Mouse (Mus musculus) heart, postnatal 10 days (tissue): ENCODE measurements at regions not wholly inside any gene's neighbourhood (a gene's known extent, or its start where the extent isn't known, plus 50 kb on each side); places are given as distances from the start of the nearest gene placed in this dataset.
A peak's percentile ranks its signal among the peaks of the same experiment; 100 is the strongest.

Experiments used
- DNase-seq, 2 experiments: peaks; one replicate each; pipeline ENCODE4 v3.0.0; 2021
- intact Hi-C: fragments of 180-260 bp; cut with DNase I; formaldehyde crosslinking; loops from one replicate; pipeline ENCODE4 v1.15.1; 2025

DNA sequence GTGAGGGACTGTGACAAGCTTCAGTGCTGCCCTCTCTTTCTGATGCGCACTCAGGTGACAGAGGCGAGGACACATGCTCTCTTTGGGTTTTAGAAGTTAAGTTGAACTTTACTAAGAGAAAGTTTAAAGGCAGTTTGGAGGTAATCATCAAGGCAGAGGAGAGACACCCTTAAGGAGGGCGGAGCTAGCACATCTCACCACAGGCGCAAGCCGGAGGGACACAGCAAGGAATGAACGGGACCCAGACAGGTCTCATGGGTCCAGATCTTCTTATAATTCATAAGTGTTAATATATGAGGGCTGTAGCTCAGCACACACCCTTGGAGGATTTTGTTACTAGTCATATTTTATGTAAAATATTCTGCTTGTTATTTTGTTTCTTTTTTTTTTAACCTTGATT is 518.8 kb upstream of the Adgrl2 start:
- intact Hi-C loops = loop anchor here (5.0 kb wide), 1 partner anchor 213 kb away; no protein-coding TSS in a partner anchor
- DNase-seq = peak; percentile 25 to 26

- intact Hi-C loops = loop anchor here (5.0 kb wide), 1 partner anchor 214 kb away; no protein-coding TSS in a partner anchor
- peak; percentile 83 to 85 for DNase-seq
These were observed 518.3 kb upstream of the Adgrl2 start for GRCm38 (mm10) chr3:149508671-149509070.

DNA sequence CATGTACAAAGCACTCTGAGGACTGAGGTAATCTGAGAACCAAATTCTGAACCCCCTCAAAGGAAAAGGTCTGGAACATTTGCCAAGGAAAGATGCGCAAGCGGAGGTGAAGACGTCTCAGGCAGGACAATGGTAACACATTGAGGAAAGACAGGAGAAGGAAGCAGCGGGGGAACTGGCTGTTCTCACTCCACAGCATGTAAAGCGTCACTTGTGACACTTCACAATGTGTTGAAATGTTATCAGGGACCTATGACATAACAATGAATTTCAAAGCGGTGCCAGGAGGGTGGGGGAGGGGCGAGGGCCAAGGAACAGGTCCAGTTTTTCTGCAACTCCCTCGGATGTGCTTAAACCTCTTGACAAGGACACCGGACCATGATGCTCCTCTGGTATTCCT is 515.3 kb upstream of the Adgrl2 start:
- intact Hi-C loops = loop anchor here (5.0 kb wide), 1 partner anchor 217 kb away; no protein-coding TSS in a partner anchor
- DNase-seq = peak; percentile 36 to 42

DNA sequence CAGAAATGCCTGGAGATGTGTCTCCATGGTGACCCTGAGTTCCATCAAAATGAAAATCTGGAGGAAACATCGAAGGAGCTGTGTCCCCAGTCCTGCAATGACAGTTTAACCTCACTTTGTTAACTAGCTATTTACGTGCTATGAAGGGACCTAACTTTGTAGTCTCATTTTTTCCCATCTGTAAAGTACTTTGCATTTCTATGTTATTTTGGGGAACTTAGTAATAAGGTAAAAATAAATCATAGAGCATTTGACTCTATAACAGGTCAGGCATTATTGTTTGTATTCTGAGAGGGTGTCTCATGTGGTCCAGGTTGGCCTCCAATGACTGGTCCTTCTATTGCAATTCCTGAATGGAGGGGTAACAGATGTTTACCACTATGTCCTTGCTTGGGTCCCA is 513.6 kb upstream of the Adgrl2 start:
- DNase-seq = no peak
- intact Hi-C loops = no loop called here

DNA sequence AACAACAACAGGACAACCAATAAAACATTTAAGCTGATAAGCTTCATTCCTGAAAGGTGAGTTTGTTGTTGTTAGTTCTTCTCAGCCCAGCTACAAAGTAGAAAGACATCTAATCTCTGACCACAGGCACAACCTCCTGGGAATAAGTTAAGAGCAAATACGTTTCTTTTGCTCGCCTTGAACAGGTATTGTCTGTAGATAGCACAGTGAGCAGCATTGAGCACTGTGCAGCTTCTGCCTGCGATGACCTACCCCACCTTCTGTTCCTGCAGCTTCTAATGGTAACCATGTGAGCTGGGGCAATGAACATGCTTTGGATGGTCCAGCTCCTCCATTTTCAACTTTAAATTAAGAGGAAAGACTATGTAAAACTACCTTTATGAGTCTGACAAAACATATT is 509.8 kb upstream of the Adgrl2 start:
- intact Hi-C loops = no loop called here
- DNase-seq = no peak

DNA sequence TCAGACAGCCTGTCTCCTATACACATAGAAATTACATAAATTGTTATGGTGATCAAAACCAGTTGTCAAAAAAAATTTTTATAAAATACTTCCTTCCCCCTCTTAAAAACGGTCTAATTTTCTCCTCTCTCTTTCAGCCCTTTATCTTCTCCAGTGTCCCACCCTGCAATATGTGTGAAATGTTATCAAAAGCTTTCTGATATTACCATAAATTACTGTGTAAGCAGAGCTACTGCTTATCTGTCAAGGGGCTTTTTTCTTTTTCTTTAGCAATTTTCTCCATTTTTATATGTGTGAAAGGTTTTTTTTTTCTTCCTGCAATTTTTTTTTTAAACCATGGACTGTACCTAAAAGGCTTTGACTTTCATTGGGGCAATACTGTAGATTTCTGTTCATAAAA is 508.4 kb upstream of the Adgrl2 start:
- DNase-seq = no peak

GRCm38 (mm10) chr3:149496829-149497471 is 506.6 kb upstream of the Adgrl2 start:
- DNase-seq = no peak
- intact Hi-C loops = no loop called here

More for the DNA sequence above, 508.4 kb upstream of the Adgrl2 start:
- intact Hi-C loops = no loop called here

DNA sequence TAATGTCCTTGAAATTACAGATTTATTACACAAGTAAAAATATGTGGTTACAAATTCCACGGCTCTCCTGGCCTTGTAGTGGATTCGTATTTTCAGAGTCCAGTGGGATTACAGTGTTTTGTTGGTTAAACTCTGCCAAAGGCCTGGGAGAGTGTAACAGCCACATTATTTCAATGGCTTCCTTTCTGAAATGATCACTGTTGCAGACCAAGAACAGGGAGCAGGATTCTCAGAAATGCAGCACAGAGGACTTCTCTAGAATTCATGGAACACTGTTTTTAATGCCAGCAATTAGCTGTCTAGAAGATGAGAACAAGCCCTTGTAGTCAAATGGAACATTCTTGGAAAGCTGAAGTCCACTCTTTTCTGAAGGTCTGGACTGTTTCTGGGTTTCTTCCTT is 505.8 kb upstream of the Adgrl2 start:
- intact Hi-C loops = no loop called here
- no peak for DNase-seq

DNA sequence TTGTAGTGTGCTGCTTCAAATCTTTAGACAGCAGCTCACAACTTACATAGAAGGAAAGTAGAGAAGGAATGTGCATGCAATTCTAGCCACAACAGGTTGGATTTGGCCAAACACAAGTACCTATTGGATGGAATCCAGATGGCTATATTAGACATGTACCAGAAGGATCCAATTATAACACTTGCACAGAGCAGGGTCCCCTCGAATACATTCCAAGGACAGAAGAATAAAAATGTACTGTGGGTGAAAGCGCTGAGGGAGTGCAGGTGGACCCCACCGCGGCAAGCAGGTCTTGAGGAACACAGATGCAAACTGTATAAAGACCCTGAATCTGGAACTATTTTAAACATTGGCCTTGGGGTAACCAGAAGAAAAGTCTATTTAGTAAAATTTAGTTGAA is 497.8 kb upstream of the Adgrl2 start:
- DNase-seq = peak in 1 of 2 experiments; percentile 15
- intact Hi-C loops = no loop called here

DNA sequence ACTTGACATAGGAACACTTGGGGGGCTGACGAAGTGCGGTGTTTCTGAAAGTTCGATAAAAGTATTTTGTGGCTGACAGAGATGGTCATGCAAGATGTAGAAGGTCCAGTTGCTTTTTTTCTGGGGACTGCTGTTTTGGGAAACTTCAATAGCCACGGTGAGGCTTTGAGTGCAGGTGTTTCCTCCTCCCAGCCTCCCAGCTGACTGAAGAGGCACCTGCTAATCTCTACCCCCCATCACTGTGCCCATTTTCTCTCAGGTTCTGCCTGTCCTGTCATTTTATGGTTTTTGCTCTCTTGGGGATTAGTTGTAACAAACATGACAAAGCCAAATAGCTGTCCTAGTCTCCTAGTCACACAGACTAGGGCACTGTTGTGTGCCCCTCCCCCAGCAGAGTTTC is 495.1 kb upstream of the Adgrl2 start:
- intact Hi-C loops = no loop called here

GRCm38 (mm10) chr3:149484319-149484718 is 494.0 kb upstream of the Adgrl2 start:
- intact Hi-C loops = no loop called here
- no peak for DNase-seq

More for the DNA sequence above, 495.1 kb upstream of the Adgrl2 start:
- DNase-seq = no peak

- DNase-seq = no peak
- intact Hi-C loops = no loop called here
These were observed 485.8 kb upstream of the Adgrl2 start for GRCm38 (mm10) chr3:149476151-149476550.

- intact Hi-C loops = no loop called here
- no peak for DNase-seq
These were observed 476.6 kb upstream of the Adgrl2 start for GRCm38 (mm10) chr3:149466973-149467372.

DNA sequence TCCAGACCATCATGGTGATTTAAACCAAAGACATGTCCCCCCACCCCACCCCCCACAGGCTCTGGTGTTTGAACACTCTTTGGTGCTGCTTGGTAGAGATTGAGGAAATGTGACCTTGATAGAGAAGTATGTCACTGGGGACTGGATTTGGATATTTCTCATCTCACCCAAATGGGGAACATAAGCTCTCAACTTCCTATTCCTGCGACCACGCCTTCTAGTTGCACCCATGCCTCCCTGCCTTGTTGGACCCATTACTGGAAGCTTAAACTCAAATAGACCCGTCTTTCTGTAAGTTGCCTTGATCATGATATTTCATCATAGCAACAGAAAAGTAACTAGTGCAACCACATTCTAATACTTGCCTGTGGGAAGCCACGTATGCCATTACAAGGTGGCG is 474.2 kb upstream of the Adgrl2 start:
- intact Hi-C loops = no loop called here
- DNase-seq = no peak

GRCm38 (mm10) chr3:149462121-149462541 is 471.8 kb upstream of the Adgrl2 start:
- DNase-seq = no peak
- intact Hi-C loops = no loop called here

- DNase-seq = no peak
- intact Hi-C loops = no loop called here
These were observed 471.3 kb upstream of the Adgrl2 start for GRCm38 (mm10) chr3:149461613-149462012.

DNA sequence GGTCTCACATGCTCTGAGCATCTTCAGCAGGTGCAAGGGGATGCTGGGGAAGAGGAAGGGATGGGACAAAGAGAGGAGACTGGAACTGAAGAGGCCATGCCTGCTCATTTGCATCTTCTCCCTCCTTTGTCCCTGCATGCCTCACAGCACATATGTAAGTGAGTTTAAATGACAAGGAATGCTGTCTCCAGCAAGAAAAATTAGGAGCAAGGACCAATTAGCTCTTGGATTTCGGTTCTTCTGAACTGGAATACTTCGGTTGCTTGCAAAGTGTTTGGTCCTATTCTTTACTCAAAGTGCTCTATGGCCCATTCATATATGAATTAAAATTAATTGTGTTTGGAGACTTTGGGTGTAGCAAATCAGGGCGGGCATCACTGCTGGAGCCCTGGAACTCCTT is 459.0 kb upstream of the Adgrl2 start:
- no peak for DNase-seq
- intact Hi-C loops = loop anchor here (10.0 kb wide), 2 partner anchors 215 to 595 kb away; no protein-coding TSS in a partner anchor

- no peak for DNase-seq
- intact Hi-C loops = loop anchor here (2.0 to 10.0 kb wide), 3 partner anchors 91 to 591 kb away; no protein-coding TSS in a partner anchor
These were observed 455.7 kb upstream of the Adgrl2 start for GRCm38 (mm10) chr3:149445991-149446564.

GRCm38 (mm10) chr3:149444854-149445577 is 454.7 kb upstream of the Adgrl2 start:
- intact Hi-C loops = loop anchor here (1.0 to 10.0 kb wide), 4 partner anchors 90 to 590 kb away; no protein-coding TSS in a partner anchor
- DNase-seq = peak; percentile 57 to 66

GRCm38 (mm10) chr3:149444377-149444776 is 454.0 kb upstream of the Adgrl2 start:
- DNase-seq = no peak
- intact Hi-C loops = loop anchor here (1.0 to 10.0 kb wide), 4 partner anchors 90 to 590 kb away; no protein-coding TSS in a partner anchor

DNA sequence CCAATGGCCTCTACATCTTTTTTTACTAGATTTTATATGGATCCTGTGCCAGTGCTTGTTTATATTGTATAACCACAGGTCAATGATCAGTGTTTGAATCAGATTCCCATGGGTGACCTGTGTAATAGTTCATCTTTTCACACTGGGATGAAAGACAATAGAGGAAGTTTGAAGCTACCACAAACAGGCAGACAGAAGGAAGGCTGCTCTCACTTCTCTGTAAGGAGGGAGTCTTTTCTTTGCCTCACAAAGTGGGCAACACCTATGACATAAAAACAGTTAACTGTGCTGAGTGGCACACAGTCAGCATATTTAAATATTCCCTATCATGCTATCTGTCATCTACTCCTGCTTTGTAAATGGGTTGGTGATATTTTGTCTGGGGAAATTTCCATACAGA is 450.9 kb upstream of the Adgrl2 start:
- DNase-seq = no peak
- intact Hi-C loops = loop anchor here (10.0 kb wide), 2 partner anchors 206 to 586 kb away; no protein-coding TSS in a partner anchor
